Mouse (Mus musculus): Measurements from ENCODE around the gene Hcn2. TPM values are rescaled to one million over a fixed set of nuclear protein-coding genes. Genes with fewer than 3 reads are reported as not detected.

Gene Hcn2
- 4.0 and 5.2 TPM in 2 replicates for polyA plus RNA-seq (2012; rRNA removed)

DNA sequence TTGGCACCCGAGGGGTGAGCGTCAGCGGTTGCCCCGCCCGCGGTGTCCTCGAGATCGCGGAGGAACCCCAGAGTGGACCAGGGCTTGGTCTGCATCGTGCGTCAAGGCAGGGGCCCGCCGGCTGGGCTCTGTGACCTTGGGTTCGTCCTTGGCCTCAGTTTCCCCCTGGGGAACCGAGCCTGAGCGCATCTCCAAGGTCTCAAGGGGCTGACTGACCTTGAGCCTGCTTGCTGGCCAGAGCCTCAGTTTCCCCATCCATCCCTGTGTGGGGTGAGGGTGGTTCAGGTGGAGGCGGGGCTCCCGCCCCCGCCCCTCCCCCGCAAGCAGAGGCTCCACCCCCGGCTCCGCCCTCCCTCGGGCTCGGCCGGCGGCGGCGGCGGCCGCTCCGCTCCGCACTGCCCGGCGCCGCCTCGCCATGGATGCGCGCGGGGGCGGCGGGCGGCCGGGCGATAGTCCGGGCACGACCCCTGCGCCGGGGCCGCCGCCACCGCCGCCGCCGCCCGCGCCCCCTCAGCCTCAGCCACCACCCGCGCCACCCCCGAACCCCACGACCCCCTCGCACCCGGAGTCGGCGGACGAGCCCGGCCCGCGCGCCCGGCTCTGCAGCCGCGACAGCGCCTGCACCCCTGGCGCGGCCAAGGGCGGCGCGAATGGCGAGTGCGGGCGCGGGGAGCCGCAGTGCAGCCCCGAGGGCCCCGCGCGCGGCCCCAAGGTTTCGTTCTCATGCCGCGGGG lies at the start of gene Hcn2:
TSS of gene Hcn2 (plus strand) at position 381 of the 734 bp plus-strand sequence.
- no peak for DNase-seq (ENCODE audit: low read depth, low spot score)
- WGBS, result 1% methylated on average over 80 of the region's 91 CpGs

DNA sequence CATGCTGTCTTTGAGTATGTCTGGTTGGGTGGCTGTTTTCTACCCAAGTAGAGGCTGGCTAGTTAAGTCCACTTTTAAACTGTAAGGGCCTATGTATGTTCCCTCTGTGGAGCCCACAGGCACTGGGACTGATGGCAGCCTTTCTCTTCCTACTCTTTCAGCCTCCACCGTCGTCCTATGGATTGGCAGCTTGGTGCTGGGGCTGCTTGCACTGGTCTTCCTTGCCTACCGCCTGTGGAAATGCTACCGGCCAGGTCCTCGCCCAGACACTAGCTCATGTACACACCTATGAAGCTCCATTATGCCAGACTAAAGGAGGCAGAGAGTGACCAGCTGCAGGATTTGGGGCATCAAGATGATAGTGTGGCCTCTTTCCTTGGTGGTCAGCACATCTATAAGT lies 48.4 kb upstream of the Hcn2 start:
- 81% methylated on average over 5 of the region's 5 CpGs for WGBS
- DNase-seq (ENCODE audit: low read depth, low spot score), result no peak

GRCm38 (mm10) chr10:79668771-79669575 lies 47.5 kb upstream of the Hcn2 start, which contains the start of gene Tpgs1:
Gene Tpgs1, plus strand, starts transcription at chr10:79669369.
- WGBS, result under 1% methylated on average over 45 of the region's 45 CpGs

DNA sequence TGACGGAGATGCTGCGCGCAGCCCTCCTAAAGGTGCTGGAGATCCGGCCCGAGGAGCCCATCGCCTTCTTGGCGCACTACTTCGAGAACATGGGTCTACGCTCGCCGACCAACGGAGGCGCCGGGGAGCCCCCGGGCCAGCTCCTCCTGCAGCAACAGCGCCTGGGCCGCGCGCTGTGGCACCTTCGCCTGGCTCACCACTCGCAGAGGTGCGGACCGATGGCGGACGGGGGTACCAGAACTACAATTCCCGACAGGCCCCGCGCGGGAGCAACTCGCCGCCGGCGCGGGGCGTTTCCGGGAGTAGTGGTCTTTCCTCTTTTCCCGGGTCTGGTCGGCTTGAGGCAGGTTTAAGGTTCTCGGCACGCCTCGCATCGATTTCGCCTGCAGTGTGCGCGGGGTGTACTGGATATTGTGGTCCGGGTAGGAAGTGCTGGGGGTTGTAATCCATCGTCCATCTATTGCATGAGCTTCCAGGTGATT lies 46.8 kb upstream of the Hcn2 start:
- WGBS, result under 1% methylated on average over 47 of the region's 47 CpGs
- no peak for DNase-seq (ENCODE audit: low read depth, low spot score)

More at GRCm38 (mm10) chr10:79668771-79669575, 47.5 kb upstream of the Hcn2 start, which contains the start of gene Tpgs1:
- DNase-seq (ENCODE audit: low read depth, low spot score), result peak; percentile 73

- no peak for DNase-seq (ENCODE audit: low read depth, low spot score)
- 33% methylated on average over 15 of the region's 15 CpGs for WGBS
These were observed 46.2 kb upstream of the Hcn2 start for GRCm38 (mm10) chr10:79670071-79670888.

GRCm38 (mm10) chr10:79671396-79672087 lies 44.9 kb upstream of the Hcn2 start:
- whole genome bisulfite sequencing, result 70% methylated on average over 6 of the region's 6 CpGs
- no peak for DNase-seq (ENCODE audit: low read depth, low spot score)

DNA sequence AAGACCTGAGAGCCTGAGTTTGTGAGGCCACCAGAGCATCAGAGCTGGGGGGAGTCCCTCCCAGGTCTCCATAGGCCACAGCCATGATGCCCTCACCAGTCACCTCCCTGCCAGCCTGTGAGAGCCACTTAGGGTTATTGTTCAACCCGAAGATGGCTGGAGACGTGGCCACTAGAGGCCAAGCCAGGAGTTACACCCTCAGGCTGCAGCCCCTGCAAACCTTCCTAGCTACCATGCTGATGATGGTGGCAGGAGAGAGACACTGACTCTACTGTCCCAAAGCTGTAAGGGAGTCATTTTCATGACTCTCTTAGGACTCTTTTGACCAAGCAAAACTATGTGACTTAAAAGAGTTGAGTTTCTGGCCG lies 44.4 kb upstream of the Hcn2 start:
- 49% methylated on average over 3 of the region's 3 CpGs for WGBS
- DNase-seq (ENCODE audit: low read depth, low spot score), result no peak

DNA sequence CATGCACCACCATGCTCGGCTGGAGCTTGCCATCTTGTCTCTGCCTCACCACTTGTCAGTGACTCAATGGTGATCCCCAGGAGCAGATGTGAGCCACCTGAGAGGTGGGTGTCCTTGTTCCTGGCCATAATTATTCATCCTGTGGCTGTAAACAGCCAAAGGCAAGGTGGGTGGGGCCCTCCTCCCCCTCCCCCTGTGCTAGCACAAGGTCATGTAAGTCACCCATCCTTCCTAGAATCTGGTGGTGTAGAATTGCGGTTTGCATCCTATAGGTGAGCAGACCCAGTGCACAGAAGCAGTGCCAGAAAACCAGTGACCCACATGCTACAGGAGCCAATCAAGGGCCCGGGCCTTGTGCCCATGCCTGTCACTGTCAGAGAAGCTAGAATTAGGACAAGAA lies 43.4 kb upstream of the Hcn2 start:
- 92% methylated on average over 3 of the region's 3 CpGs for WGBS
- no peak for DNase-seq (ENCODE audit: low read depth, low spot score)

- 82% methylated on average over 44 of the region's 44 CpGs for WGBS
- no peak for DNase-seq (ENCODE audit: low read depth, low spot score)
These were observed 40.9 kb upstream of the Hcn2 start for GRCm38 (mm10) chr10:79675346-79676035.

DNA sequence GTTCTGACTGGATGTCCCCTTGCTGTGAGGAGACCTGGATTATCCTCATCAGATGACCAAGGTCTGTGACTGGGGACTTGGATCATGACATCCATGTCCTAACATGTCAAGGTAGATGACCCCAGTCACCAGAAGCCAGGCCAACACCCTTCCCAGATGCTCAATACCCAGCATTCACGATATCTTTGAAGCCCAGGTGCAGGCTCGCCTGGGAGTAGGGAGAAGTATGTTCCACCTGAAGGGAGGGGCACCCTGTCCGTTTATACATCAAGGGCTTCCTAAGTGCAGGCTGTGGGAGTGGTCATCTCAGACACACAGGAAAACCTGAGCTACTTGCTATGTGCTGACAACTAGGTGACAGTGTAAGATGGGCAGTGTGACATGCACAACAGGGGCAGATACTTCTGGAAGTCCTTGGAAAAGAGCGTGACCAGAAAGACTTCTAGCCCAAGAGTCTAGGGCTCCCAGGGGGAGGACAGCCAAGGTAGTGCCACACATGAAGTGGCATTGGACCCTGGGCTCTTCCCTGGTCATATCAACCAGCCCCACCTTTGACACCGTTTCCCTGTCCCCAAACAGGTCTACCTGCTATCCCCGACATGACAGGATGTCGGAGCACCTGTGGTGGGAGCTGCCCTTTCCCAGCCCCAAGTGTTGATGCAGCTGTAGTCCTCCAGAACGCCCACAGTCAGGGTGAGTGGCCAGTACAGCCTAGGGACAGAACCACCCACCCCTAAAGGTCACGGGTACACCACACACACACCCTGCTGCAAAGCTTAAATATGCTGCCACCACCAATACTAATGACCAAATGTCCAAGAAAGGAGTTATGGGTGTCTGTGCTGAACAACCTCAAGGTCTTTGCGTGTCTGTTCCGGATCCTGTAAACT lies 35.6 kb upstream of the Hcn2 start:
- DNase-seq (ENCODE audit: low read depth, low spot score), result no peak
- 16% methylated on average over 11 of the region's 11 CpGs for WGBS

- peak; percentile 91 for DNase-seq (ENCODE audit: low read depth, low spot score)
- under 1% methylated on average over 81 of the region's 84 CpGs for WGBS
These were observed 34.7 kb upstream of the Hcn2 start, which contains the start of gene Cdc34 for GRCm38 (mm10) chr10:79681591-79682245. Gene Cdc34, plus strand, starts transcription at chr10:79682195.

- no peak for DNase-seq (ENCODE audit: low read depth, low spot score)
- WGBS, result under 1% methylated on average over 10 of the region's 10 CpGs
These were observed 33.9 kb upstream of the Hcn2 start for GRCm38 (mm10) chr10:79682551-79682915.

GRCm38 (mm10) chr10:79682916-79683582 lies 33.4 kb upstream of the Hcn2 start:
- WGBS, result under 1% methylated on average over 10 of the region's 10 CpGs
- no peak for DNase-seq (ENCODE audit: low read depth, low spot score)

DNA sequence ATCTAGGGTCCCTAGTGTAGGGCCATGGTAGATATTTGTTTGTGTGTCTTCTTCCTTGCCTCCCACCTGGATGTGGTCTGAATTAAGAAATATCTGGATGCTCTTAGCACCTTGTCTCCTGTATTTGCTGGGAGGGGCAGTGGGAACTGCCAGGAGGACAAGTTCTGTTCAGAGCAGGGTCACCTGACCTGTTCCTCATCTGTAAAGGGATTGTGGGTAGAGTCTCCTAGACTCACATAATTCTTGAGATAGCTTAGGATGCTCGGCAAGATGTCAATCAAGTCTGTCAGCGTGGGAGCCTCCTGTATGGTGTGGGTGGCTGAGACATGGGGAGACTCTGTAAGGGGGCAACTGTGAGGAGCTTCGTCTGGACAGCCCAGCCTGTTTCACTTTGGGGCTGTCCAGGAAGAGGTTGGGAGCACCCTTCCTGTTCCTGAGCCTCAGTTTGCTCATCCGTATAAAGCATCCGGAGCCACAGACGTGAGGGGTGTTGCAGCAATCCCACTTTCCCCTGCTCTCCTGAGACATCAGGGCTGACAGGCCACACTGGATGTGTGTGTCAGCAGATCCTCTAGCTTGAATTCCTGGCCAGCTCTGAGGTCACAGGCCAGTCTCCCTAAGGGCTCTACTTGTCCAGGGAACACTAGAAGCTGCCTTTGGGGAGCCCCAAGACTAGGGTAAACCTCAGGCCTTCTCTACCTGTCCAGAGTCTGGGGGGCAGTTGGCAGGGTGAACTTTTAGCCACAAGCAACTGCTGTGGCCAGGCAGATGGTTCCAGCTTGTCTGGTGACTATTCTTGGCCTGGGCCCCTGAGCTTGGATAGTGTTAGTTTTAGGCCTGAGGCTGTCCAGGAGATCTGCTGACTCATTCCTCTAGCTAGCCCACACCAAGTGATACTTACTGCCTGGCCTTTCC lies 32.5 kb upstream of the Hcn2 start:
- WGBS, result 70% methylated on average over 6 of the region's 6 CpGs
- no peak for DNase-seq (ENCODE audit: low read depth, low spot score)

GRCm38 (mm10) chr10:79684770-79685600 lies 31.4 kb upstream of the Hcn2 start:
- DNase-seq (ENCODE audit: low read depth, low spot score), result no peak
- 94% methylated on average over 25 of the region's 25 CpGs for WGBS

Data from large intestine, adult 2 months (tissue).